Mouse (Mus musculus) gastrocnemius, postnatal 10 days (tissue): ENCODE measurements around the gene Cercam. TPM values are rescaled to one million over a fixed set of nuclear protein-coding genes. Genes with fewer than 3 reads are reported as not detected.

ENCODE experiments used
- DNase-seq: peaks from one replicate; pipeline ENCODE4 v3.0.0; 2021; ENCODE audit warnings: mixed read lengths
- long read RNA-seq, 2 experiments: library from polyadenylated mRNA; stranded (forward); transcript quantifications; one replicate each; pipeline ENCODE4 v2.0.0; 2021
- total RNA-seq, 2 experiments: library from RNA; stranded (reverse); gene quantifications; 2 replicates each; pipeline ENCODE4 v1.2.3; 2021

The Cercam gene
- total RNA-seq = 10 to 100 TPM; 28.3 to 39.0 TPM
- long read RNA-seq, experiment 1, transcript Cercam-201 (12 exons, 2,715 nt) = major isoform, 8 of 12 reads
- long read RNA-seq, experiment 1, partial matches to known transcripts = 1 of 12 reads
- long read RNA-seq, experiment 1, other reads (novel, unspliced or antisense) = 3 of 12 reads
- long read RNA-seq, experiment 2, partial matches to known transcripts = 6 of 10 reads
- long read RNA-seq, experiment 2, other reads (novel, unspliced or antisense) = 1 of 10 reads

DNA sequence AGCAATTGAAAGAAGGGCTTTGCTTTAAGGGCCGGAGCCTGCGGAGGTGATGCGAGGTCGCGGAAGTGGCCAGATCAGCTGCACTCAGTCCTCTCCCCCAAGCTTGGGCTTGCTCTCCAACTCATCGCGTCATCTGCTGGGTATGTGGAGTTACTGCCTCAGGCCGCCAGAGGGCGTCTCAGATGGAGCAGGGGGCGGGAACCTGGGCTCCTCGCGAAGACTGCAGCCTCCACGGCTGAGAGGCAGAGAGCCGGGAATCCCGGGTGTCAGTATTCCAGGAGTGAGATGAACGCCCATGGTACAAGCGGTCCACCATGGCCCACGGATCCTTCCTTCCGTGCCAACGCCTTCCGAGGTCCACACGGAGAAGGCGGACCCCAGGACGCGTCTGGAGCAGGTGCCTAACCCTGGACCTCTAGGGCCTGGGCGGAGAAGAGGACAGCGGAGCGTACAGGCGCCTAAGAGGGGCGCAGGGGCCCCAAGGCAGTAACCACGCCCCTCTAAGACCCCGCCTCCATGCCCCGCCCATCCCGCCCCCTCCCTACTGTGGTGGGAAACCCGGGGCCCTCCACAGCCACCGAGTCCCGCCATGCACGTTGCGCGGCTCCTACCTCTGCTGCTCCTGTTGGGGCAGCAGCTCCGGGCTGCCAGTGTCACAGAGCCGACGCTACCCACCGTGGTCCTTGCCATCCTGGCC, at the start of gene Cercam:
Gene Cercam (plus strand): TSS at position 216 of the 697 bp plus-strand sequence.
- DNase-seq = peak; percentile 86

DNA sequence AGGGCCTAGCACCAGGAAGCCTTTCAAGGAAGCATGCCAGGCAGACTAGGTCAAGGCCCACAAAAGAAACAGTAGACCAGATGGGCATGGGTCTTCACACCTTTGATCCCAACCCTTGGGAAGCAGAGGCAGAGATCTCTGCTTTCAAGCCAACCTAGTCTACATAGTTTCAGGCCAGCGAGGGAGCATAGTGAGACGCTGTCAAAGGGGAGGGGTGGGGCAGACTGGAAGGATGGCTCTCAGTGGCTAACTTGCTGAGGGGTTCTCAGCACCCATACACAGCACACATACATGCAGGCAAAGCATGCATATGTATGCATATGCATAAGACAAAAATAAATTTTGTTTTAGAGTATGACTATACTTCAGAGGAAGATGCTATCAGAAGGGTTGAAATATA, 49.6 kb upstream of the Cercam start:
- no peak for DNase-seq

DNA sequence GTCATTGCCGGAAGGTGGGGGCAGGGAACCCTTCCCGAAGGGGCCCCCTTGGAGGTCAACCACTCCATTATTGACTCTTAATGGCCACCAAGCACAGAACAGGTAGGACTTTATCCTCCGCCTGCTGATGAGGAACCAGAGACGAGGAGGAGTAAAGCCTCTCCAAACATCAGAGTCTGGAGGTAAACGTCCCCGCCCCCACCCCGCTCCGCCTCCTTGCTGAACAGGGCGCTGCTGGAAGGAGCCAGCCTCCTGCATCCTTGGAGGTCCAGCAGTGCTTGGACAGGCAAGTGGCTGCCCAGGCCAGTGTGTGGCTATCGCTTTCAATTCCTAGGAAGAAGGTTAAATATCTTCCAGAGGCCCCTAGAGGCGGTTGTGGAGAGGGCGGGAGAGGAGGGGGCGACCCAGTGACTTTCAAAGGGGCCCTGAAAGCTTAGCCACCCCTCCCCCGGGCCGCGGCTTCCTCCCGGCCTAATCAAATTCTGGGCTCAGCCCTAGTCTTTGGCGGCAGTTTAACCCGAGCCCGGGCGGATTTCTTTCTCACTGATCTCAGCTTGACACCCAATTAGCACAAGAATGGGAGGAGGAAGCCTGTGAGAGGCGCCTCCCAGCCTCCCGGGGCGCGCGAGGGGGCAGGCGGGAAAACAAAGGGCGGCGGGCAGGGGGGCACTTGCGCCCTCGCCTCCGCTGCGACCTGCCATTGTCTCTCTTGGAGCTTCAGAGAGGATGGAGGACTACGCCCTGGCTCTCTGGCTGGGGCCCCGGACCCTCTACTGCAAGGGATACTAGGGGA, 48.7 kb upstream of the Cercam start, which contains the start of gene Urm1:
Gene Urm1 (plus strand): TSS at position 51 of the 793 bp plus-strand sequence.
- peak; percentile 58 for DNase-seq

DNA sequence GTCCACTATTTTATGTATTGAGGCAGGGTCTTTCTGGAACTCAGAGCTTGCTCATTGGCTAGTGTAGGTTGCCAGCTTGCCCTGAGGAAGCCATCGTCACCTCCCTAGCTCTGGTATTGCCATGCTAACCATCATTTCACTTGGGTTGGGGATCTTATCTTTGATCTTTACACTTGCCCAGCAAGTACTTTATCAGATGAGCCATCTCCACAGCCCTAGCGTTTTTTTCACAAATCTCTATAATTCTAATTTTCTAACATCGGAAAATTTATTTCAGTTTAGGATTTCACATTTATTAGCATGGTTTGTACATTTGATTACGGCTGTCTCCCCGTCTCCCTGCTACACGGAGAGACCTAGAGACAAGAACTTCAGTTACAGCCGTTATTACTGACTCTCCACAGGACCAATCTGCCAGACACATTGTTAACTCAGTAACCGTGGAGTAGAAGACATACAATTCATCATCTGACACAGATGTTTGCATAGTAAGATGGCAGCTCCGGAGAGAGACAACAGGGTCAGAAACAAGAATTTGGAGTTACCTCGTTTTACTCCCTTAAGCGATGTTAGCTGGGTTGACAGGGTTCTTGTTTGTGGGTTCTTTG, 42.5 kb upstream of the Cercam start:
- DNase-seq = no peak

DNA sequence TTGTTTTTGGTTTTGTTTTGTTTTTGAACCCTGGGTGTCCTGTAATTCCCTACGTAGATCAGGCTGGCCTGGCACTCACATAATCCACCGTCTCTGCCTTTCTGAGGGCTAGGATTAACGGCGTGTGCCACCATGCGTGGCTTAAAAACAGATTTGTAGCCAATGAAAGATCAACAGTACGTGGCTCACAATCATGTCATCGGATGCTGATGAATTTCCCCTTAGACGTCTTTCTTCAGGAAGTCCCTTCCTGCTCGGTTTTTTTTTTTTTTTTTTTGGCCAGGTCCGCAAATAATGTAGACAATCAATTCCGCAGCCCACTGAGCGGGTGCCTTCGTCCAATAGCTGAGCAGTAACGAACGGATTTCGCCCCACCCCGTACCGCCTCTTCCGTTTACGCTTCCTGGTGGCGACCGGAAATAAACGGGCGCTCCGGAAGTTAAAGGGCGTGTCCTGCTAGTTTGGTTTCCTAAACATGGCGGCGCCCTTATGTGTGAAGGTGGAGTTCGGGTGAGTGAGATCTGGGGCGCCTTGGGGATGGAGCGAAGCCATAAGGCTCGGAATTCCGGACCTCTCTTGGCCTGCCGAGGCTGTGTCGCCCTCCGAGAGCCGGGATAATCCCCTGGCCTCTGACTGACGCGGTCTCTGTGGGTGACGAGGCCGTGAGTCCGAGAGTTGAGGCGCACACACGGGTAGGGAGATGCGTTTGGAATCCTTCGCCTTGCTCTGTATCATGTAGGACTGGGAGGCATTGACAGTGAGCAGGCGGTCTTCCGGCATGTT, 41.8 kb upstream of the Cercam start:
- peak; percentile 88 for DNase-seq

DNA sequence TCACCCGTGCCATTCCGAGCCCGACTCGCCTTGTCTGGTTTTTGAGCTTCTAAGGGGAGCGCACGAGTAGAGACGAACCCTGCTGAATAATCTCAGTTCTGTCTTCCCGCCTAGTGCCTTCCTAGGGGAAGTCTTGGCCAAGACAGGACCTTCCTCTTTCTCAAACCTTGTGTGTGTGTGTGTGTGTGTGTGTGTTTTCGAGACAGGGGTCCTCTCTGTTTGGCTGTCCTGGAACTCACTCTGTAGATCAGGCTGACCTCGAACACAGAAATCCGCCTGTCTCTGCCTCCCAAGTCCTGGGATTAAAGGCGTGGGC, 41.3 kb upstream of the Cercam start:
- DNase-seq = no peak

DNA sequence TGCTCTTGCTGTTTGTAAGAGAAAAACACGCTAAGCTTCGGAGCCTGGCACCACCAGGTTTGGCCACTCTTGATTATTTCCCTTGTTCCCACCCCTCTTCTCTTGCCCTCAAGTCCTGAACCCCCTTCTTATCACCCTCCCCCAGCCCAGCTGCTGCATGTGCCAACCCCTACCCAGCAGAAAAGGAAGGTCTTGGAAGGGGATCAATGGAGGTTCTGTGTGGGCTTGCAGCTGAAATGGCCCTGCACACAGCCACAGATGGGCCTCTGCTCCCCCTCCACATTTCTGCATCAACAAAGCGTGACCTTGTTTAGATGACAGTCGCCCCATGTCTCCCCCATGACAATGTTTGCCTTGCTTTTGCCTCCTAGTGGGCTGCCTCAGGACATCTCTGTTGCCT, 37.9 kb upstream of the Cercam start:
- no peak for DNase-seq

DNA sequence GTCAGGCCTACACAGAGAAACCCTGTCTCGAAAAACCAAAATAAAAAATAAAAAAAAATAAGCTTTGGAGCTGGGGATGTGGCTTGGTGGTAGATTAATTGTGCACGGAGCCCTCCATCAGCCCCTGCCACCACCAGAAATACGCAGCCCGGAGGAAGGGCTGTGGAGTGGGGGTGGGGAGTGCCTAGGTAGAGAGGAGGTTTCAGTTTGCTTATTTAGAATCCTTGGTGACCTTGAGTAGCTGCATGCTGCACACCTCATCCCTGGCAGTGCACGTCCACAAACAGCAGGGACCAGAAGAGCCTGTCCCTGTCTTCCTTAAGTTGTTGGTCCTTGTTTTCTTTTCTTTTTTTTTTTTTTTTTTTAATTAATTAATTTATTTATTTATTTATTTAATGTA, 35.2 kb upstream of the Cercam start:
- DNase-seq = no peak

DNA sequence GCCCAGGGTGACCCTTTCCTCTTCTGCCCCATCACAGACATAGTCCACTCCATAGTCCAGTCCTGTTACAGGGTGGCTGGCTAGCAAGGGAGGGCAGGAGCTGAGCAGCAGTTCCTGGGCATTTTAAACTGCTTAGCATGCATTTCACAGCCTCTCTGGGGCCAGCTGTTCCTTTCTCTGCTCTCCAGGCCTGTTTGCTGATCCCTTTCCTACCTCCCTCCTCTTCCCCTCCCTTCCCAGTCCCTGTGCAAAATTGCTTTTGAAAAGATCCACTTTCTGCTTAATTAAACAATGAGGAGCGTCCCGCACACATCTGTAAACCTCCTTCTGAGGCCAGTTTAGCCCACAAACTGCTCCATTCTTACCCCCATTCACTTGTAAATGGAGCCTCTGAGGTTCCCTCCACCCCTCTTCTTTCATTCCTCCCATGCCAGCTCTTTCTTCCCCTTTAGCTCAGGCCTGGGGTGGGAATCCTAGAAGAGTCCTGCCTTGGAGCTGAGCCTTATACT, 33.5 kb upstream of the Cercam start:
- DNase-seq = no peak

DNA sequence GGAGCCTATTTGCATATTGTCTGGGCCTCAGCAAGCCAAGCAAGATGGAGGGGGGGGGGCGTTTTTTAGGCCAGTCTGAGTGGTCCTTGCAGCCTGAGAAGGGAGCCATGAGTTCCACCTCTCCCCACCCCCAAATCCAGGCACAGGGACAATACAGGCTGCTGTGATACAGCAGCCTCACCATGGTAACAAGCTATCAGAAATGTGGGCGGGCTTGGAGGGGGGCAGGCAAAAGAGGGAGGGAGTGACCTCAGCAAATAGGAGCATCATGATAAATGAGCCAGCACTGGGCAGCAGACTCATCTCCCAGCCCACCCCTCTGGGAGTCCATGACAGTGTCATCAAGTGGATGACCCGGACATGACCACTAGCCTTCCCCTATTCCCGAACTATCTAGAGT, 29.5 kb upstream of the Cercam start:
- DNase-seq = no peak

DNA sequence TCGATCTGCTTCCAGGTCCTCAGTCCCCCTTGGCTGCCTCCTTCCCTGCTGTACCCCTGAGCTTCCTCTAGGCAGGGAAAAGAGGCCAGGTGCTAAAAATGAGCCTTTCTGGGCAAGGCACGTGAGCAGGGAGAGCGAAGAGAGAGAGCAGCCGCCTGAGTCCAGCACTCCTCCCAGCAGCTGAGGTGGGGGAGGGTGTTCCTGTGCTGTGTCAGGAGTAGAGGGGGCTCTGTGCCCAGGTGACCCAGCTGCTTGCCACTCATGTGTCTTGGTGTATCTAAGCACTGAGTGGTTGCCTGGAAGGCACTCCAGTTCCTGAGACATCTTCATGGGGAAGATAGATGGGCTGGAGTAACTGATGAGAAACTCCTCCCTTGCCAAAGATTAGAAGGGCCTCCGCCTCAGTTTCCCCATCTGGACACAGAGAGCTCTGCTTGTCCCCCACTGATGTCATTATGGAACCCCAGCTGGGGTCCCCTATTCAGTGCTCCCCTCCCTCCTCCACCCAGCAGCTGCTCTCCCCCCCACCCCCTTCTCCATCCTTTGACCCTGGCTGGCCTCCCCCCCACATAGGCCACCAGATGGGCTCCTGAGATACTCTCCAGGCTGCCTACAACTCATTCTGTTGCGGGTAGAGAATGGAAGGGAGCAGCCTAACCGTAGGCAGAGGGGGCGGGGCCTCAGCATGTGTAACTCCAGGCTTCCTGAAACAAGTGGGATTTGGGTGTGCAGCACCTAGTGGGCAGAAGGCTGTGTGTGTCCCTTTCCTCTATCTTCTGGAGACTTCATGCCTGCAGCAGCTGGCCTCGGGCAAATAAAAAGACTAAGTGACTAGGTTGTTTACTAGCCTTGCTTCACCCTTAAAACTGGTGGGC, 25.5 kb upstream of the Cercam start:
- DNase-seq = no peak

DNA sequence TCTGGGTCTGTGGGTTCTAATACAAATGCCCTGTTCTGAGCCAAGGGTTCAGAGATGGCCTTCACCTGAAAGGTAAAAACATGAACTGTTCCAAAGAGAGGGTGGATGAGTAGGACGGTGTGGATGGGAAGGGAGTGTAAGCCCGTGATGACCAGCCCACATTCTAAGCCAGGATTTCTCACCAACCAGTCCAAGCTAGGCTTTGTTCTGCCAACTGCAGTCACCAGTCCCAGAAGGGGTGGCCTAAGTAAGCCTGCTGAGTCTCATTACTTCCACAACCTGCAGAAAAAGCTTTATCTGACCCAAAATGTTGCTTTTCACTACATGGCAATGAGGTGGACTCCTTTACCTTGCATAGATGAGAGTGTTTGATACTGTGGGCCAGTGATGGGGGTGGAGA, 24.8 kb upstream of the Cercam start:
- DNase-seq = no peak

DNA sequence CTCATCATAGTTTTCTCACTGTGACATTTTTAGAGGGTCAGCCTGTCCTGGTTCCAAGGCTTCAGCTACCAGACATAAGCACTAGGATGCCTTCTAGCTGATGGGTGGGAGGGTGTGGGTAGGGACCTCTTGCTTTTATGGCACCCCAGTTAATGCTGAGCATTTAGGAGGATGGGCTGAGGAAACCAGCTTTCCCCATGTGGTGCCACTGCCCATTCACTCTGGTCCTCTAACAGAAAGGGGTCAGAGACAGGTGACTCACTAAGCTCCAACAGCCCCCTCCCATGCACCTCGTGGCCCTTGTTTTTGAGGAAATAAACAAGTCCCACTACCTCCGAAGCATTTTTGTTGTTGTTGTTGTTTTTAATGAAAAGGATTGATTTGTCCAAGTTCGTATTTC, 24.3 kb upstream of the Cercam start:
- no peak for DNase-seq

DNA sequence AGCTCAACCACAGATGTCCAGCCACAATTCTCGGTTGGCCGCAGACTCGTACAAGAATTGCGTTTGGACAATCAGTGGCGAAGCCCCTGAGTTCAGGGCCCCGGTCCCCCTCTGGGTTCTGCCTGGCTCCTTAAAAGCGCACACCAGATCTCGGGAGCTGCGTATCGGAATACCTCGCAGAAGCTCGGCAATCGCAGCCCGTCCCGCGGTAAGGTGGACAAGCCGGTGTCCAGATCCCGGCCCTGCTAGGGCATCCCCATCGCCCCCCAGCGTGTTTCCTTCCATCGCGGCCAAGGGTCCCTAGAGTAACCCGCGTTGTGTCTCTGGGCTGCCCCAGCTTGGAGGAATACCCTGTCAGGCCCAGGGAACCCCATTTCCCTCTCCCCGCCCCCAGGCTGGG, 23.3 kb upstream of the Cercam start:
- DNase-seq = no peak

DNA sequence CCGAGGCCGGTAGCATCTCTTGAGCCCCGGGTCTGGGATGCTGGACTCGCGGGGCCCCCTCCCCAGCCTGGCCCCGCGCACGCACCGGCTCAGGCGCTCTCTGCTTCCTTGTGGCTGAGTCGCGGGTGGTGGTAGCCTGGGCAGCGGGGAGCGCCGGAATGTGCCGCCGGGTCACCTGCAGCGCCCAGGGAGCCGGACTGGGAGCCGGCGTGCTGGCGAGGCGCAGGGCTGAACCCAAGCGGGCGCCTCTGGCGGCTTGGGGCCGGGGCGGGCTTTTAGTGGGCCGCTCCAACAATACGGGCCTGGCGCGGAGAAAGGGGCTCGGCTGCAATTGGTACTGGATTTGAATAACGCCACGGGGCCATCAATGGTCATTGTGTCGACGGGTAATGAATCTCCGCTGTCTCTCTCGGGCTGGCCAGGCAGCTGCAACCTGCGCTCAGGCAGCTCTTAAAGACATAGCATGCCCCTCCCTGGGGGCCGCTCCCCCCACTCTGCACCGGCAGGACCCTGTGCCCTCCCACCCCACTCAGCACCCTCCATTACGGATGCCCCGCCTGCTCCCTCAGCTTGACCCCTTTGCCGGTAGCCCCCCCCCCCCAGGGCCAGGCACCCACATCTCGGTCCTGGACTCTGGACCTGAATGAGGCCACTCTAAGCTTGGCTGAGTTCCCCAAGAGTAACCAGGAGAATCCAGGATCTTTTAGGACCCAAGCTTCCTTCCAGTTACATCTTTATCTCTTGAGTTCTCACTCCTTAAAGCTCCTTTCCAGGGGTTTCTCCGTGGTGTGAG, 22.7 kb upstream of the Cercam start:
- no peak for DNase-seq

DNA sequence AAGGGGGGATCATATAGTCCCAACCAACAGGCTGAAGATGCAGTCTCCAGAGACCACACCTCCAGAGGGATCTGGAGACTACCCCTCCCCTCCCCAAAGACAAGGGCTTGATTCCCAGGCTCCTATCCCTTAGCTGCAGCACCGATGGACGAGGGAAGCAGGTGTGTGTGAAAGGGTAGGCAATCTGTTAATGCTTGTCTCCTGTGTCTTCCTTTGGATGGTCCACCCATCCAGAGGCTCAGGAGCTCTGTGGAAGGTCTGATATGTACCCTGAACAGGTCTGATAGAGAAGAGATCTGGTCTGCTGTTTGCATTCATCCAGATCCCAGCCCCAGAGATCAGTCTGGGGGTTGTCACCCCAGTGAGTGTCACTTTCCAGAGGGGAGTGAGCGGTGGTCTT, 22.1 kb upstream of the Cercam start:
- DNase-seq = no peak

DNA sequence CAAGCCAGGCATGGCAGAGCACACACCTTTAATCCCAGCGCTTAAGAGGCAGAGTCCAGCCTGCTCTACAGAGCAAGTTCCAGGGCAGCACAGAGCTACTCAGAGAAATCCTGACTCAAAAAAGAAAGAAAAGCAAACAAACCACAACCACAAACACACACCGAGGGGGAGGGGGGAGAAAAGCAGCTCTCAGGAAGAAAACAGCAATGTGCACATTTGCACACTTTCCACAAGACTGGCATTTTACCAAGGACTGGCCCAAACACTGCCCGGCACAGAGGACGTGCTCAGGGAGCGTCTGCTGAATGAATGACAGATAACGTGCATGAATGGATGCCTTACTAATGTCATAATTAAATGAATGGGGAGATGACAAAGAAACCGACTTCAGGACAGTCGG, 19.9 kb upstream of the Cercam start:
- no peak for DNase-seq

DNA sequence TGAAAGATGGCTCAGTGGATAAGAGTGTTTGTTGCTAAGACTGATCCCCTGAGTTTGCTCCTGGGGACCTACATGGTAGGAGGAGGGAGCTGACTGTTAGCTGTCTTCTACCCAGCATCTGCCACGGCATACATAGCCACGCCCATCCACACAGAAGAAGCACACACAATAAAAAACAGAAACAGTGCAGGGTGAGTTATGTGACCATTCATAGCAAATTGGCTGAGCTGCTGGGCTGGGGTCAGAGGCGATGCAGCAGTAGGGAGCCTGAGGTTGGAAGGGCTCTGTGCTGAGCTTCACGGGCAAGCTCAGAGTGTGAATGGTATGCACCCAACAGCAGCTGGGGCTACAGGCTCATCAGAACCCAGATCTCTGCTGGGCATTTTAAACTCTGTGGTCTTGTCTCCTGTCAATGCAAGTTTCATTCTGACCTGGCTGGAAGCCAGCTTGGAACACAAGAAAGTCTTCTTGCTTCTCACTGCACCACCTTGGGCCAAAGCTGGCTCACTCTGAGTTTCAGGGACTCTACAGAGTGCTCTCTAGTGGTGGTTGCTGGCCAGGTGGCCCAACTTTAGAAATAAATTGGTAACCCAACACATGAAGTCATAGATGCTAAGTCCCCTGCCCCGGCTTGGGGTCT, 19.0 kb upstream of the Cercam start:
- no peak for DNase-seq

DNA sequence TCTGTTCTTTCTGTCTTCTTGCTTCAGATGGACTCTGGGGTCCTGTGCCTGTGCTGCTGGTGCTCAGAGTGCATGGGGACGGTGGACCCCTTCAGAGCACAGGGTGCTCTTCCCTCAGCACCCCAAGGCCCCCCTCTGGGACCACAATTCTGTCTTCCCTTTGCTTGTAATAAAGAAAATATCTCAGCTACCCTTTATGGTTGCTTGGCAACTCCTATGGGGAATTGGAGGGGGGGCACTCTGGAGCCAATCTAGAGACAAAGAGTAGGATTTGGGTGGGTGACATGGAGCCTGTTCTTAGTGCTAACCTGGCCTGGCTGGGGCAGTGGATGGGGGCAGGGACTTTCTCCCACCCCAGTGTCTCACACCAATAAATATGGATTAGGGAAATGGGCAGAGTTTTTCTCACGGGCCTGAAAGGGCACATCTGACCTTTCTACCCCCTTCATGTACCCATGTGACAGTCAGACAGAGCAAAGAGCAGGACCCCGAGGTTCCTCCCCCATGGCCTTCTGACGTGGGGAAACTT, 15.9 kb upstream of the Cercam start:
- DNase-seq = no peak
